Mouse (Mus musculus) embryonic facial prominence, embryonic 10.5 days (tissue): ENCODE measurements around the gene Rock2. TPM values are rescaled to one million over a fixed set of nuclear protein-coding genes. Genes with fewer than 3 reads are reported as not detected.

Source experiments
- DNase-seq: peaks from one replicate; pipeline ENCODE4 v3.0.0-alpha.2; 2017; ENCODE audit warnings: low spot score
- H3K27ac ChIP-seq: fragments of 300-500 bp; sonication (generic); replicated peaks from 2 replicates; pipeline ENCODE4 v1.5.1; 2016; ENCODE audit warnings: mild to moderate bottlenecking
- H3K27me3 ChIP-seq: fragments of 300-500 bp; sonication (generic); replicated peaks from 2 replicates; pipeline ENCODE4 v1.6.1; 2016; ENCODE audit warnings: low read depth, mild to moderate bottlenecking; ENCODE audit not compliant: poor library complexity, severe bottlenecking
- H3K36me3 ChIP-seq: fragments of 300-500 bp; sonication (generic); replicated peaks from 2 replicates; pipeline ENCODE4 v1.6.1; 2016; ENCODE audit warnings: mild to moderate bottlenecking, moderate library complexity
- H3K4me1 ChIP-seq: fragments of 300-500 bp; sonication (generic); 2 replicates; pipeline ENCODE4 v1.6.1; 2016
- H3K4me3 ChIP-seq: fragments of 300-500 bp; sonication (generic); 2 replicates; pipeline ENCODE4 v1.5.1; 2016; ENCODE audit warnings: mild to moderate bottlenecking, moderate library complexity
- H3K9me3 ChIP-seq: fragments of 300-500 bp; sonication (generic); 2 replicates; pipeline ENCODE4 v1.6.1; 2016; ENCODE audit warnings: mild to moderate bottlenecking
- WGBS: fragments of 180-500 bp; shearing (Covaris S2); methylation state at CpG from one replicate; pipeline ENCODE4 v1.1.7; 2016; 5-methylcytosine and 5-hydroxymethylcytosine counted together
- polyA plus RNA-seq: library from polyadenylated mRNA; unstranded; fragments of >200 nt; fragmentation: Nextera tagmentation; extraction: Ambion mirVana; gene quantifications from 2 replicates; pipeline ENCODE4 v1.2.1, GENCODE M21; 2016

Rock2 gene
- polyA plus RNA-seq, 1 experiment from 2014 or later: 12.7 TPM

DNA sequence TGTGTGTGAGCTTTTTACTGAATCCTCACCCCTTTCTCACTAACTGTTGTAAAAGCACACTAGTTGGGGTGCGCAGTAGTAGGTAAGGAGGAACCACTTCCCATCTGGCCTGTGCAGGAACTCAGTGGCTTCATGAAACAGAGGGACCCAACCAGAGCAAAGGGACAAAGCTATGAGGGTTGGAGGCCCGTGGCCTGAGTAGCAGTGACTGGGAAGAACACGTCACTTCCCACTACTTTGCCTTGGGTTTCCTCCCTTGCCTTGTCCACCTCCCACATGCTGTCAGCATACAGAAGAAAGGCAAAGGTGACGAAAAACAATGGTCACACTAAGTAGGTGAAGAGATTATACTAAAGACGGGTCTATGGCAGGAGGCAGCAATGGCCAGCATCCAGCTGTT lies 101.6 kb downstream of the Rock2 start:
- H3K27me3 ChIP-seq: peaks cover 40% of the 10 kb centered on the region
- H3K4me3 ChIP-seq: no peak overlapping the region
- no peak overlapping the region for H3K27ac ChIP-seq
- peaks cover 24% of the 10 kb centered on the region for H3K4me1 ChIP-seq
- 83% methylated on average over 5 of the region's 5 CpGs for WGBS
- no peak for DNase-seq
- no peaks in the 10 kb centered on the region for H3K9me3 ChIP-seq
- peaks cover 9% of the 10 kb centered on the region; the same call in 1 of the 2 replicates for H3K36me3 ChIP-seq

GRCm38 (mm10) chr12:16996886-16997462 lies 102.3 kb downstream of the Rock2 start:
- Histone ChIP-seq H3K9me3 (no peaks in the 10 kb centered on the region), H3K27ac (no peak overlapping the region), H3K27me3 (peaks cover 47% of the 10 kb centered on the region), H3K4me1 (peaks cover 24% of the 10 kb centered on the region), H3K36me3 (peaks cover 5% of the 10 kb centered on the region; the same call in 1 of the 2 replicates), H3K4me3 (no peak overlapping the region)
- 89% methylated on average over 5 of the region's 5 CpGs for WGBS
- DNase-seq: no peak

DNA sequence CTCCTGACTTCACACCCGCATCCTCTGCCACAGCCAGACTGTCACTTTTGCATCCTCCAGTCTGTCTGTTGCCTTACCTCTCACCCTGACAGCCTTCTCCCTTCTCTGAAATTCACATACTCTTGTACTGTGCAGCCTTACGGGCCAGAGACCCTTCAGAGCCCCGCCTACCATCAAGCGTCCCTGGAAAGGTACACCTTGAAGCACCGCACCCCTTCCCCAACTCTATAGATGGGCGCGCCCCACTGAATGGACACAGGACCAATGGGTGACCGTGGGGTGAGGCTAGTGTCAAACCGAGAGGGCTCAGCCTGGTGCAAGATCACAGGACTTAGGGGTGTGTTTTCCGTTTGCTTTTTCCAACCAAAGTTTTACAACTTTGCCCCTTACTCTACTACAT lies 104.5 kb downstream of the Rock2 start:
- Histone ChIP-seq H3K4me3 (peak overlapping the region; percentile 73), H3K4me1 (peaks cover 24% of the 10 kb centered on the region), H3K27ac (0 out of 2 replicates have a peak overlapping the region, but pooled peaks have one; percentile 2), H3K36me3 (peaks cover 5% of the 10 kb centered on the region; the same call in 1 of the 2 replicates), H3K27me3 (peaks cover 49% of the 10 kb centered on the region), H3K9me3 (no peaks in the 10 kb centered on the region)
- 5% methylated on average over 10 of the region's 10 CpGs for WGBS
- DNase-seq: peak; percentile 26

DNA sequence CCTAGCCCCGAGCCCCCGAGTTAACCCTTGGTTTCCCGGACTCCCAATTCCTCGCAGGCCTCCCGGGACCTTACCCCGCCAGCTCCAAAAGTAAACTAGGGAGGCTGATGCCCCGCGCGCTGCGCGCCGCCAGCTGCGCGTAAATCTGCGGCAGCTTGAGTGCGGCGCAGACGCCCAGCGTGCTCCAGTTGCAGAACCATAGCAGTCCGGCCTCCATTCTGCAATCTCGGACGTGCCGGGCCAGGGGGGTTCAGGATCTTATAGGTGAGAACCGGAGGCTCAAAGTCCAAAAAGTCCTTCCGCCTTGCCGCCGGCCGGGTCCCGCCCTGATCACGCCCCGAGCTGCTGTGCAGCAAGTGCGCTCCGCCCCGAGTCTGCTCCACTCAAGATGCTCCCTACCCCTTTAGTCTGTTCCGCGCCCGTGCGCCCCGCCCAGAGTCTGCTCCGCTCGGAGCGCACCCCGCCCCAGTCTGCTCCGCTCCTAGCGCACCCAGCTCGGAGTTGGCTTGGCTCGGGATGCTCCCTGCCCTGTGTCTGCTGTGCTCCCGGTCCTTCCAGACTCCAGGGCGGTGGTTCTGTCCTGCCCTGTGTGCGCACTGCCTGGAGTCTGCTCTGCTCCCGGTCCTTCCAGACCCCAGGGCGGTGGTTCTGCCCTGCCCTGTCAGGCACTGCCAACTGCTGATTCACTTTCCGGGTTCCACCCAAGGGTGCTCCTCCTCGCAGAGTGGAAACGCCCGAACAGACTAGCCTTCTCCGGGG lies 105.2 kb downstream of the Rock2 start, which contains the start of gene Pqlc3:
Gene Pqlc3, minus strand, starts transcription at position 670 of the 759 bp plus-strand sequence.
- H3K27me3 ChIP-seq: peaks cover 49% of the 10 kb centered on the region
- under 1% methylated on average over 57 of the region's 57 CpGs for WGBS
- peaks cover 5% of the 10 kb centered on the region; the same call in 1 of the 2 replicates for H3K36me3 ChIP-seq
- peak within 1 kb of the TSS; percentile 73 for H3K4me3 ChIP-seq
- peak within 1 kb of the TSS; percentile 72 for H3K27ac ChIP-seq
- DNase-seq: peak; percentile 82
- no peaks in the 10 kb centered on the region for H3K9me3 ChIP-seq
- H3K4me1 ChIP-seq: peaks cover 24% of the 10 kb centered on the region

- Histone ChIP-seq H3K36me3 (peaks cover 1% of the 10 kb centered on the region; the same call in 1 of the 2 replicates), H3K4me1 (peaks cover 24% of the 10 kb centered on the region), H3K4me3 (peak overlapping the region; percentile 73; the same call in 1 of the 2 replicates), H3K9me3 (no peaks in the 10 kb centered on the region), H3K27ac (no peak overlapping the region), H3K27me3 (peaks cover 49% of the 10 kb centered on the region)
- 57% methylated on average over 6 of the region's 6 CpGs for WGBS
- no peak for DNase-seq
Observed at GRCm38 (mm10) chr12:17000628-17001027, 105.9 kb downstream of the Rock2 start.

GRCm38 (mm10) chr12:17001211-17001610 lies 106.5 kb downstream of the Rock2 start:
- Histone ChIP-seq H3K4me3 (no peak overlapping the region), H3K27ac (no peak overlapping the region), H3K36me3 (no peaks in the 10 kb centered on the region), H3K27me3 (peaks cover 49% of the 10 kb centered on the region), H3K4me1 (peaks cover 24% of the 10 kb centered on the region), H3K9me3 (no peaks in the 10 kb centered on the region)
- DNase-seq: no peak
- 50% methylated on average over 4 of the region's 4 CpGs for WGBS

DNA sequence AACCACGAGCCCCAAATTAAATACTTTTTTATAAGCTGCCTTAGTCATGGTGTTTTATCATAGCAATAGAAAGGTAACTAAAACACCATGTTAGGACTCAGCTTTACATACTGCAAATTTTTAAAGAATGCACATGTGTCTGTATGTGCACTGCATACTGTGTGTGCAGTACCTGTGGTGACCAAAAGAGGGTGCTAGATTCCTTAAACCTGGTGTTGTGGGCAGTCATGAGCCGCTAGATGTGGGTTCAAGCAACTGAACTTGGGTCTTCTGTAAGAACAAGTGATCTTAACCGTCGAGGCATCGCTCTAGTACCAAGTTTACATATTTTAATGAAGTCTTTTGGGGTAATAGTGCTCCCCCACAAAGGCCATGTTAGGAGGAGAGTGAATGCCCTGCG lies 114.8 kb downstream of the Rock2 start:
- H3K4me3 ChIP-seq: no peak overlapping the region
- H3K27me3 ChIP-seq: no peaks in the 10 kb centered on the region
- 0 out of 2 replicates have a peak, but pooled peaks cover 9% of the 10 kb centered on the region for H3K9me3 ChIP-seq
- H3K4me1 ChIP-seq: peaks cover 10% of the 10 kb centered on the region
- WGBS: 94% methylated on average over 6 of the region's 6 CpGs
- H3K36me3 ChIP-seq: no peaks in the 10 kb centered on the region
- H3K27ac ChIP-seq: no peak overlapping the region
- DNase-seq: no peak

GRCm38 (mm10) chr12:17011100-17011870 lies 116.6 kb downstream of the Rock2 start, which contains the start of gene 2410004P03Rik:
2410004P03Rik (minus strand) TSS chr12:17011727.
- Histone ChIP-seq H3K4me1 (peaks cover 10% of the 10 kb centered on the region), H3K9me3 (0 out of 2 replicates have a peak, but pooled peaks cover 15% of the 10 kb centered on the region), H3K27ac (peak within 1 kb of the TSS; percentile 65; the same call in 1 of the 2 replicates), H3K36me3 (no peaks in the 10 kb centered on the region), H3K4me3 (peak within 1 kb of the TSS; percentile 59), H3K27me3 (no peaks in the 10 kb centered on the region)
- 7% methylated on average over 29 of the region's 29 CpGs for WGBS
- DNase-seq: peak; percentile 89

DNA sequence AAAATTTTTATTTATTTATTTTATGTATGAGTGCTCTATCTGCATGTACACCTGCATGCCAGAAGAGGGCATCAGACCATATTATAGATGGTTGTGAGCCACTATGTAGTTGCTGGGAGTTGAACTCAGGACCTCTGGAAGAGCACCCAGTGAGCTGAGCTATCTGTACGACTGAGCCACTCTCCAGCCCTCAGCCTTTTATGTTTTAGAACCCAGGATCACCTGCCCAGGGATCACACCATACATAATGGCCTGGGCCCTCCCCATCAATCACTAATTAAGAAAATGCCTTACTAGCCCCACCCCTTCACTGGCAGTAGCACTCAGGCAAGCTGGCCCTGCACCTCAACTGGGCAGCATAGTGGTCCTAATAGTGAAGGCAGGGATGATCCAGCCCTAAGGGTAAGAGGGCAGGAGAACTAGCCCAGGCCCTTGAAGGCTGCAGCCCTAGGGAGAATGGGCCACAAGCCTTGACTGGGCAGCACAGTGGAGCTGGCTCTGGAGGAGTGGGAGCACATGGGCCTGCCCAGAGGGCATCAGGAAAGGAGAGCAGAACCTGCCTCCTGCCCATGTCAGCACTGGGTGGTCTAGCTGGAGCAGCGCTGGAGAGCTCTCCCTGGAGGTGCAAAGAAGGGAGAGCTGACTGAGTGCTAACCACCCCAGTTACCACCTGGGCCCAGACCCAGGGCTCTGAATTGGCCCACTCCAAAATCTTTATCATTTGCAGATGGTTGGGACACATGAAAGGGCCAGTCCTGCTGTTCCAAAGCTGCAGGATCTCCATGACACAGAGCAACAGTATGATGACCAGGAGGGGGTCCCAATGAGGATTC lies 117.6 kb downstream of the Rock2 start:
- Histone ChIP-seq H3K27me3 (no peaks in the 10 kb centered on the region), H3K4me1 (peaks cover 10% of the 10 kb centered on the region), H3K36me3 (no peaks in the 10 kb centered on the region), H3K9me3 (0 out of 2 replicates have a peak, but pooled peaks cover 15% of the 10 kb centered on the region), H3K27ac (no peak overlapping the region), H3K4me3 (no peak overlapping the region)
- WGBS: 74% methylated on average over 2 of the region's 2 CpGs
- no peak for DNase-seq

GRCm38 (mm10) chr12:17015711-17016110 lies 121.0 kb downstream of the Rock2 start:
- Histone ChIP-seq H3K27me3 (no peaks in the 10 kb centered on the region), H3K4me3 (no peak overlapping the region), H3K9me3 (0 out of 2 replicates have a peak, but pooled peaks cover 7% of the 10 kb centered on the region), H3K27ac (no peak overlapping the region), H3K4me1 (peaks cover 8% of the 10 kb centered on the region), H3K36me3 (no peaks in the 10 kb centered on the region)
- WGBS: 86% methylated on average over 2 of the region's 2 CpGs
- no peak for DNase-seq

DNA sequence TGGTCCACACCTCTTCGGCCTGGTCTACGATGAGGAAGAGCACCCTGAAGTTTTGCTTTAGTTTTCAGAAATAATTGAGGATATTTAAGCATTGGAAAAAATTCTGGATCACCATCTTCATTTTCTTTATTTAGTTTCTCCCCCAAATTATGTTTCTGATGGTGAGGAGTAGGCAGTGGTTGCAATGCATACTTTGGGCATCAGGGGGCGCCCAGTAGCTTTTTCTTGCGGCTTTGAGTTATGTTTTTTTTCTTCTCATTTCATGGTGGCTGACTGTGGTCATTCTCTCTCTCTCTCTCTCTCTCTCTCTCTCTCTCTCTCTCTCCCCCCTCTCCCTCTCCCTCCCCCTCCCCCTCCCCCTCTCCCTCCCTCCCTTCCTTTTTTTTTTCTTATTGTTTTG lies 123.8 kb downstream of the Rock2 start:
- DNase-seq: peak; percentile 71
- H3K27me3 ChIP-seq: no peaks in the 10 kb centered on the region
- 39% methylated on average over 4 of the region's 4 CpGs for WGBS
- no peak overlapping the region for H3K4me3 ChIP-seq
- H3K36me3 ChIP-seq: no peaks in the 10 kb centered on the region
- H3K4me1 ChIP-seq: no peaks in the 10 kb centered on the region
- 0 out of 2 replicates have a peak, but pooled peaks cover 7% of the 10 kb centered on the region for H3K9me3 ChIP-seq
- H3K27ac ChIP-seq: no peak overlapping the region
